Mouse (Mus musculus) liver, adult 2 months (tissue): ENCODE data around the gene Themis3.

Source experiments
- CTCF ChIP-seq: fragments of 200-500 bp; IDR thresholded peaks from 2 replicates; pipeline ENCODE4 v1.5.1; 2011; ENCODE audit warnings: low read depth, low read length, control low read depth
- POLR2A ChIP-seq: fragments of 200-500 bp; IDR thresholded peaks from 2 replicates; pipeline ENCODE4 v1.6.1; 2011; ENCODE audit warnings: low read length, control low read depth; ENCODE audit not compliant: insufficient read depth; ENCODE audit errors: extremely low read depth

- TF ChIP-seq CTCF (no peak), POLR2A (no peak)
Measured at GRCm38 (mm10) chr17:66595256-66595655, 835 bp upstream of the Themis3 start.
